Mouse (Mus musculus) cortical plate, adult 2 months (tissue): ENCODE results near the gene Ugt1a2.

ENCODE experiments used
- CTCF ChIP-seq: fragments of 200-500 bp; IDR thresholded peaks from 2 replicates; pipeline ENCODE4 v1.5.1; 2011; ENCODE audit warnings: mild to moderate bottlenecking, control low read depth, low read length; ENCODE audit not compliant: insufficient read depth; ENCODE audit errors: extremely low read depth
- POLR2A ChIP-seq: fragments of 200-500 bp; IDR thresholded peaks from 2 replicates; pipeline ENCODE4 v1.6.1; 2011; ENCODE audit warnings: mild to moderate bottlenecking, low read length, control low read depth; ENCODE audit not compliant: insufficient read depth; ENCODE audit errors: extremely low read depth

DNA sequence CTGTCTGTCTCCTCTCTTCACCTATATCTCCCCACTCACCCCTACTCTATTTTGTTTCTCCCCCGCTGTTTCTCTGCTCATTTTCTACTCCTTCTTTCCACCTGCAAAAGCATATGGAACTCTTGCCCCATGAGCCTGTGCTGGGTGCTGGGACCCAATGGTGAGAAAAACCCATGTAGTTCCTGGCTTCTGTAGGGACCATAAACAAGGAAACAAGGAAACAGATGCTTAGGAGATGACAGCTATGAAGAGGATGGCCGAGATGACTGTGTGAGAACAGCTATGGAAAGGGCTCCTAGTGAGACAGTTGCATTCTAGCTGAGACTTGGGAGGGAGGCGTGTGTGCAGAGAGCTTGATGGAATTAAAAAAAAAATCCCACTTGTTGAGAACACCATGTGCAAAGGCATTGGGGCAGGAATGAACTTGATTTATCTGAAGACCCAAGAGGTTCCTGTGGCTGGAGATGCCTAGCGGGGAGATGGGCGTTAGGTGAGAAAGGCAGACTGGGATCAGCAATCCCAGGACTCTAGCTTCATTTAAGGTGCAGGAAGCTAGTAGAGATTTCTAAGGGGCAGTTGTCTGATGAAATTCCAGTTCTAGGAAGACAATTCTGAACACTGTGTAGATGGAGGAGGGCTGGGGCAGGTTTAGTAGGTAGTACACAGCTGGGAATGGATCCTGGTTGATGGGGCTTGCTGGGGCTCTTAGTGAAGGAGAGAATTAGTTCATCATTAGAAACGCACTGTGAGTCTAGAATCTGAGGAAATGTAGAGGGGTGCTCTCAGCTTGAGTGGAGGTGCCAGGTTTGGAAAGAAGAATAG lies 30.8 kb downstream of the Ugt1a2 start:
- TF ChIP-seq CTCF (no peak), POLR2A (no peak)
